Mouse (Mus musculus): Measurements from ENCODE around the gene Rsph3b. TPM values are rescaled to one million over a fixed set of nuclear protein-coding genes. Genes with fewer than 3 reads are reported as not detected.
"Not testable (repeated sequence)": the region's sequence is repeated elsewhere in the genome, so short reads cannot be mapped to it uniquely, and the experiment has no call there.

The Rsph3b gene
- total RNA-seq, 2 experiments from 2014 or later, result 21.4 to 28.4 TPM

- ATAC-seq (ENCODE audit: poor library complexity, severe bottlenecking), result not testable (repeated sequence)
Measured at GRCm38 (mm10) chr17:6959543-6960259, 11.2 kb upstream of the Rsph3b start.

- not testable (repeated sequence) for ATAC-seq (ENCODE audit: poor library complexity, severe bottlenecking)
Measured at GRCm38 (mm10) chr17:6958881-6959280, 10.4 kb upstream of the Rsph3b start.

GRCm38 (mm10) chr17:6948769-6949228, 317 bp upstream of the Rsph3b start:
- not testable (repeated sequence) for ATAC-seq (ENCODE audit: poor library complexity, severe bottlenecking)

GRCm38 (mm10) chr17:6947637-6947983, 872 bp downstream of the Rsph3b start:
- not testable (repeated sequence) for ATAC-seq (ENCODE audit: poor library complexity, severe bottlenecking)

GRCm38 (mm10) chr17:6942560-6942959, 5.9 kb downstream of the Rsph3b start:
- not testable (repeated sequence) for ATAC-seq (ENCODE audit: poor library complexity, severe bottlenecking)

GRCm38 (mm10) chr17:6931625-6932024, 16.9 kb downstream of the Rsph3b start:
- ATAC-seq (ENCODE audit: poor library complexity, severe bottlenecking), result not testable (repeated sequence)

- ATAC-seq (ENCODE audit: poor library complexity, severe bottlenecking), result not testable (repeated sequence)
Measured at GRCm38 (mm10) chr17:6920351-6920894, 28.1 kb downstream of the Rsph3b start.

GRCm38 (mm10) chr17:6919388-6919787, 29.1 kb downstream of the Rsph3b start:
- not testable (repeated sequence) for ATAC-seq (ENCODE audit: poor library complexity, severe bottlenecking)

GRCm38 (mm10) chr17:6915282-6915681, 33.2 kb downstream of the Rsph3b start:
- ATAC-seq (ENCODE audit: poor library complexity, severe bottlenecking), result not testable (repeated sequence)

- not testable (repeated sequence) for ATAC-seq (ENCODE audit: poor library complexity, severe bottlenecking)
Measured at GRCm38 (mm10) chr17:6914066-6914465, 34.4 kb downstream of the Rsph3b start.

GRCm38 (mm10) chr17:6900361-6900760, 48.1 kb downstream of the Rsph3b start:
- peak; percentile 82 for ATAC-seq (ENCODE audit: poor library complexity, severe bottlenecking)

- ATAC-seq (ENCODE audit: poor library complexity, severe bottlenecking), result not testable (repeated sequence)
Measured at GRCm38 (mm10) chr17:6897996-6898562, 50.4 kb downstream of the Rsph3b start.

GRCm38 (mm10) chr17:6896756-6897155, 51.7 kb downstream of the Rsph3b start:
- no peak for ATAC-seq (ENCODE audit: poor library complexity, severe bottlenecking)

- no peak for ATAC-seq (ENCODE audit: poor library complexity, severe bottlenecking)
Measured at GRCm38 (mm10) chr17:6893332-6893731, 55.1 kb downstream of the Rsph3b start.

- no peak; the same call in 1 of the 2 replicates for ATAC-seq (ENCODE audit: poor library complexity, severe bottlenecking)
Measured at GRCm38 (mm10) chr17:6891966-6892934, 56.2 kb downstream of the Rsph3b start.

- no peak for ATAC-seq (ENCODE audit: poor library complexity, severe bottlenecking)
Measured at GRCm38 (mm10) chr17:6886445-6886844, 62.0 kb downstream of the Rsph3b start.

GRCm38 (mm10) chr17:6884531-6884930, 64.0 kb downstream of the Rsph3b start:
- ATAC-seq (ENCODE audit: poor library complexity, severe bottlenecking), result no peak

GRCm38 (mm10) chr17:6881306-6881705, 67.2 kb downstream of the Rsph3b start:
- ATAC-seq (ENCODE audit: poor library complexity, severe bottlenecking), result no peak

- ATAC-seq (ENCODE audit: poor library complexity, severe bottlenecking), result no peak
Measured at GRCm38 (mm10) chr17:6871421-6871820, 77.1 kb downstream of the Rsph3b start.

- ATAC-seq (ENCODE audit: poor library complexity, severe bottlenecking), result no peak
Measured at GRCm38 (mm10) chr17:6868810-6869209, 79.7 kb downstream of the Rsph3b start.

GRCm38 (mm10) chr17:6867740-6868139, 80.7 kb downstream of the Rsph3b start:
- ATAC-seq (ENCODE audit: poor library complexity, severe bottlenecking), result no peak
